Mouse (Mus musculus): ENCODE measurements around the gene Lztfl1.
"Not testable (repeated sequence)": the region's sequence is repeated elsewhere in the genome, so short reads cannot be mapped to it uniquely, and the experiment has no call there.

The Lztfl1 gene

DNA sequence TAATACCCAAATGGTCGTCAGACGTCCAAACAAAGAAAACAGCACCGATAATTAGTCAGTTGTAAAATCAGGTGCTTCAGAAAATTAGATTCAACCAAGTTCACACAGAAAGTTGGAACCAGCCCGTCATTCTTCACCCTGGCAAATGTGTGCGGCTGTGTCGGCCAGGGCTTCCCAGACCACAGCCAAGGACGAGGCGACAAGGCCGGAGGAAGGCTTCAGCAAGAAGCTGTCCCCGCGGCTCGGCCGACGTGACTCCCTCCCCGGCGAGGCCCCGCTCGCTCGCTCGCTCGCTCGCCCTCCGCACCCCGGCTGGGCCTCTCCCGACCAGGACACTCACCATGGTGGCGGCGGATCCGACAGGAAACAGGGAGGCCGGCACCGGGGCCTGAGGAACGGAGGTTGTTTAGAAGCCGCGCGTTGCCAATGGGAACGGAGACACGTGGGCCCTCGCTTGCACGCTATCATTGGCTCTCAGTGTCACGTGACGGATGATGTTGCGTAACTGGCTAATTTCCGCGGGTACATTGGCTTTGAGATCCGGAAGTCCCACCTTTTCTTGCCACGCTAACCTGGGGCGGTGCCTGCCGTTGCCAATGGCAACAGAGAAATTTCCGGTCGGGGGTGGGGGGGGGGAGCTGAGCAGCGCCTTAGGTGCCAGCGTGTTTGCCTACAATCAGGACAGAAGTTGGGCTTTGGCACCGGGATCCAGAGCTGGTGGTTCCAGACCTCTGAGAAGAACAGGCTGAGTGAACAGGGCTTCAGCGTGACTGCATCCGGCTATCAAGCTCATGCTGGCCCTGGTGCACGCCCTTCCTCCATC lies at the start of gene Lztfl1:
Lztfl1 (minus strand) TSS at position 512 of the 823 bp plus-strand sequence.
- DNase-seq = peak; percentile 93

DNA sequence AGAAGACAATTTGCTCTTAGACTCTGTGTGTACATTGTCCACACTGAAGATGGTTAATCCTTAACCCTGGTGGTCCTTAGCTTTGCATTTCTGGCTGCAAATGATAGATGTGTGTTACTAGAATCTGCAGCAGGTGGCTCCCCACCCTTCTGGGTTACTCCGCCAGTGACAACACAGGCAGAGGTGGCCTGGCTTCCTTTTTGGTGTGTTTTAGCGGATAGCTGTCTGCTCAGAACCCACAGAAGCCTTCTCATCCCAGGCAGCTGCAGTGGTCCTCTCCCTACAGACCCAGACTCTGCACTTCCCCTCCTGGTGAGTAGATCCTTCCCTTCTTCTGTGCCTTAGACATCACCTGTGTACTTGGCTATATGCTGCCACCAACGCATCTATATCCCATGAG lies 49.5 kb upstream of the Lztfl1 start:
- peak; percentile 75 for DNase-seq

DNA sequence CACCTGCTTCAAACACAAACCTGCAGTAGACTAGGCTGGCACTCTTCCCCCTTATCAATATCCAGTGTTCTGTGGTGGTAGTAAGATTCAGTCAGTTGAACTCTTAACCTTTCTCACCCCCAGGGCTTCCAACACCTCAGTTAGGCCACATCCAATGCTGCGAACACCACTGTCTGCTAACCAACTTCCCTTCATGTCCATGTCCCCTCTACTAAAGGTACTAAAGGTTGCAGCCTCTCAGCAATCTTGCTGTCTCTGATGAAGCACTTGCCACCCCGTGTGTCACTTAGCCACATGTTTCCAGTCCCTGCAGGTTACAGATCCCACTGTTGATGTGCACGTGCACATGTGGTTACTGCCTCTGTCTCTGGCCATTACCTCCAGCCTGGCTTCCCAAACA lies 46.3 kb upstream of the Lztfl1 start:
- DNase-seq = peak; percentile 56

DNA sequence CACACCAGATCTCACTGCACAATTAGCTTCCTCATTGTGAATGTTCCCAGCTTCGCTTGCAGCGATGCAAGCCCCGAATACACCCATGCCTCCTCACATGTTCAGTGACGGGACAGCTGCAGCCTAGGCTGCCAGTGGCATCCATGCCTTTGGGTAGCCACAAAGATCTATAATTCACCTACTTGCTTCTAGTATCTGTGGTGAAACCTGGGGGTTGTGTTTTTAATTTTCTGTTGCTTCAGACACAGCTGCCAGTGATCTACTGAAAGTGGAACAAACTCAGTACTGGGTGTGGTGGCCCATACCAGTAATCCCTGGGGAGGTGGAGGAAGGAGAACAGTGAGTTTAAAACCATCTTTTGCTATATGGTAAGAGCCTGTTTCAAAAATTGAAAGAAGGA lies 45.4 kb upstream of the Lztfl1 start:
- DNase-seq = peak; percentile 66

DNA sequence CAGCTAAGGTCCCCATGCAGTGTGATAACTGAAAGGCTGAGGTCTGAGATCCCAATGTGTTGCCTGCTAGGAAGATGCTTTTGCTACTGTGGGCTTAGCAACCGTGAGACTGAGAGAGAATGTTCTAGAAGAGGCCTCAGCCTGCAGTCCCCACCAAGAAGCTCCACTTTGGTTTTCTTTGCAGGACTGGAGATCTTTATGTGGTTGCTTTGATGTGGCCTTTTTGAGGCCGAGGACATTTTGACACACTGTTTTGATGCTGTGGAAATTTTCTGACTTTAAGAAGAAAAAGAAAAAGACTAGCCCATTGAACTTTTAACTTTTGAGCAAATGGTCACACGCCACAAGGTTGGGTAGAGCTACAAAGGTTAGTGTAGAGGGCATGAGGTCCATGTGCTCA lies 43.3 kb upstream of the Lztfl1 start:
- DNase-seq = peak; percentile 20

DNA sequence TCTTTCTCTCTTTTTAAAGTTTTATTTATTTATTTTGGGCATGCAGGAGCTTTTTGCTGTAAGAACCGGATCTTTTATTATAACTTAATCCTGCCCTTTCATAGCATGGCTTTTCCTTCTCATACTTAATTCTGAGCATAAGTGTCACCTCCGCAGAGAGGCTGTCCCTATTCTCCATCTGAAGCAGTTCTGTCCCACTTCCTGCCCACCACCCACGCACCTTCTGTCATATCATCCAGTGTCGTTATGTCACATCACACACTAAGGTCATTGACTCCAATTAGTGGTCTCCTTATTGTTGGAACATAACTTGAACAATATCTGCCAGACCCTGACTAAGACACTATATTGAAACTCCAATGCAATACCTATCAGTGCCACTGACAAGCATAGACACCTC lies 41.1 kb upstream of the Lztfl1 start:
- peak; percentile 58 for DNase-seq

DNA sequence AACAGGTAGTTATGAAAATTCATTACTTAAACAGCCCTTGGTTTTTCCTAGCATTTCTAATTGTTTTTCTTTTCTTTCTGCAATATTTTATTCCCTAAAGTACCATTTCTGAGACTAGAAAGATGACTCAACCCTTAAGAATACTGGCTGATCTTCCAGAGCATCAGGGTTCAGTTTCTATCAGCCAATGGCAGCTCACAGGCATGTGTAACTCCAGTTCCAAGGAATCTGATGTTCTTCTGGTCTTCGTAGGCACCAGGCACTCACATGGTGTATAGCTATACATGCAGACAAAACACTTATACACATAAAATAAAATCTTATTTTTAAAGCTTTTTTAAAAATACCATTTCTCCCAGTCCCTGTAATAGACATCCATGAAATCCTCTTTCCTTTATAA lies 40.7 kb upstream of the Lztfl1 start:
- peak; percentile 11 for DNase-seq

DNA sequence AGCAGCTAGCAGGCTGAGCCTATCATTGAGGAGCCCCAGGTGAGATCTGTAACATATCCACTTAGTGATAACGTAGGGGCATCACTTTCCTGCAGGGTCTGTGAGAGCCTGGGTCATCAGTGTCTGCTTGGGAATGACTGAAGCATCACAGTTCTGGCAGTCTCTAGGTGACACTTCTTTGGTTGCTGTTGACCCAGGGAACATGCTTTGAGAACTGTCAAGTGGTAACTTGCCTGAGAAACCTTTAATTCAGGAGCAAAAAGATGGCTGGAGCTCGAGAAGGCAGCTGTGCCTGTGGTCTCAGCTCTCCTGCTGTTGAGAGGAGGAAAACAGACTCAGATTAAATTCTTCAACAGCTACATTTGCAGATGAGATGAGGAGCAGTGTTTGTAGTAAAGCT lies 39.8 kb upstream of the Lztfl1 start:
- DNase-seq = peak; percentile 56

DNA sequence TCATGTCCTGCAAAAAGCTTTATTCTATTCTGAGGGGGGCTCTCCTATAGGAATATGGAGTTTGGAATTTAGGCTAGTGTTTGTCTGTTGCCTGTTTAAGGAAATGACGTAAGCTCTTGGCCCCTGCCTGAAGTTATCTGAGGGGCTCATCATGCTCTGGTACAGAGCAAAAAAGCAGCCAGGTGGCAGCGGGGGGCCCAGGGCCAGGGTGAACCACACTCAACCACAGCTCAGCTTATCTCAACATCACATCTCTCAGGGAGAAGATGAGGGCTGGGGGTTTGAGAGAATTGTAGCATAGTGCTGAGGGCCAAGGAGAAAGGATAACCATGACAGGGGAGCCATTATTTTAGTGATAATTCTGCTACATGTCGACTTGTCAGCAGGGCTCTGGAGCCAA lies 39.3 kb upstream of the Lztfl1 start:
- peak; percentile 87 for DNase-seq

DNA sequence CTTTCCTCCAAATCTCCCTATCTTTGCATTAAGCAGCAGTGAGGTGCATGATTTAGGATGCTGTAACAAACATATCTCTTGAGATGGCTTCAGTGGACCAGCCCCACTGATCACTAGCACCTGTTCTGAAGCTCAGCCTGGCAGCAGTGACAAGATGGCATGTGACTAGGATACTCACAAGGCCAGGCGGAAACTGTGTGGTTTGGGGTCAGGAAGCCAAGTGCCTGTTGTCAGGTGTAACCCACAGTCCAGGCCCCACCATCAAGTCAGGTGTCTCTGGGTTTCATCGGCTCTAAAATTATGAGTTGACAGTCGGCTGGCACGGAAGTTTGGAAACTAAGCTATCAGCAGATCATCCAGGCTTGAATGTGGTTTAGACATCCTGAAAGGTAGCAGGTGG lies 36.8 kb upstream of the Lztfl1 start:
- DNase-seq = peak; percentile 81

DNA sequence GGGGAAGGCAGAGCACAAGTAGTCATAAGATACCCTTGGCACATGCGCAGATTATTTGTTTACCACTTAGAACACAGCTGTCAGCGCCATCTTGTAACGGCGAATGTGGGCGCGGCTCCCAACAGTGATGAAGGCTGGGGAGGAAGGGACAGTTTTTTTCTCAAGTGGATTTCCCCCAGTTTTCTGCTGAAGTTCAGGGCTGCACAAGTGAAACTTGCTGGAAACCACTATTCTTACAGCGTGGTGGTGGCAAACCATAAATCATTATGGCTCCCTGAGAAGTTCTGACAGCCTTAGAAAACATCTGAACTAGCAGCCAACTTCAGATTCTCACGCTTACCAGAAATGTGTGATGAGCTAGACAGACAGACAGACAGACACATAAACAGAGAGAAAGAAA lies 32.2 kb upstream of the Lztfl1 start:
- DNase-seq = not testable (repeated sequence)

DNA sequence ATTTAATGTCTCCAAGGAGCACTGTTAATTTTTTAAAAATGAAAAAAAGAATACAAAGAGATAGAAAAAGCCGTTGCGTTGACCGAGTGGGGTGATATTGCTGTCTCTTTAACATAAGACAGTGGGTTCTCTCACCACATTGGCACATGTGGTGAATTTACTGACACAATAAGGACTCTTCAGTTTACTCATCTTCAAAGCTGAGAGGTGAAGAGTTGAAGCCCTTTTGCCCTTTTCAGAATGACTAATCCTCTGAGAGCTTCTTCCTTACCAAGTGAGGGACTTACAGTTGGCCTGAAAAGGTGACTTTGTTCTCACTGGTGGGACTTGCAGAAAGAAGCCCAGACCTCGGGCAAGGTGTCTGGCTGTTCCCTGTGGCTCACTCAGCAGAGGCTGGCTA lies 23.3 kb upstream of the Lztfl1 start:
- DNase-seq = no peak

DNA sequence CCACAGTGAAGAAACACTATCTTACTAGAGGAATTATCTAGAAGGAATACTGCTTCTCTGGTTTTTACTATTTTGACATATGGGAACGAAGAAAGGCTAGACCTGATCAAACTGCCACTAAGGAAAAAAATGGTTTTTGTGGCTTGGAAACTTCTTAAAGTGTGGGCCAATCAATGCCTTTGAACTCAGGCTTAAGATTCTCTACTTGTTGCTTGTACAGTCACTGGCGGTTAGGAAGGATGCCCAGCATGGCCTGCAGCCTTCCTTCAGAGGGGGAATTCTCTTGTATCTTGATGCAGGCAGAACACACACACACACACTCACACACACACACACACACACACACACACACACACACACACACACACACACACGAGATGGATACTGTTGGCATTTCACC lies 16.6 kb upstream of the Lztfl1 start:
- DNase-seq = no peak

DNA sequence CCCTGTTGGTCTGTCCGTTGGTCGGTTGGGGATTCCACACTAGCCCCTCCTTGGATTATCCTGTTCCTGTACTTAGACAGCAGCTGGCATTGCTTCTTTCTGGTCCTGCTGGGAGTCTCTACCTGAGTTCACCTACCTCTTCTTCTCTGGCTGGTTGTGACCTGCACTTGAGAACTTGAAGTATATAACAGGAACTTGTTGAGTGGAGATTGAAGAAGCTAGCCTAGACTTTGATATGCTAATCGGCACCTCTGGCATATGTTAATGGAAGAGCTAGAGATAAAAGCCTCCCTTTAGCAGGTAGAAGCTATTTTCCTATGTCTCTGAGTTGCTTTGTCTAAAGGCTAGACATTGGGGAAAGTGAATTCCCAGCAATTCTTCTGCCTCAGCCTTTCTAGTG lies 13.8 kb upstream of the Lztfl1 start:
- no peak for DNase-seq

DNA sequence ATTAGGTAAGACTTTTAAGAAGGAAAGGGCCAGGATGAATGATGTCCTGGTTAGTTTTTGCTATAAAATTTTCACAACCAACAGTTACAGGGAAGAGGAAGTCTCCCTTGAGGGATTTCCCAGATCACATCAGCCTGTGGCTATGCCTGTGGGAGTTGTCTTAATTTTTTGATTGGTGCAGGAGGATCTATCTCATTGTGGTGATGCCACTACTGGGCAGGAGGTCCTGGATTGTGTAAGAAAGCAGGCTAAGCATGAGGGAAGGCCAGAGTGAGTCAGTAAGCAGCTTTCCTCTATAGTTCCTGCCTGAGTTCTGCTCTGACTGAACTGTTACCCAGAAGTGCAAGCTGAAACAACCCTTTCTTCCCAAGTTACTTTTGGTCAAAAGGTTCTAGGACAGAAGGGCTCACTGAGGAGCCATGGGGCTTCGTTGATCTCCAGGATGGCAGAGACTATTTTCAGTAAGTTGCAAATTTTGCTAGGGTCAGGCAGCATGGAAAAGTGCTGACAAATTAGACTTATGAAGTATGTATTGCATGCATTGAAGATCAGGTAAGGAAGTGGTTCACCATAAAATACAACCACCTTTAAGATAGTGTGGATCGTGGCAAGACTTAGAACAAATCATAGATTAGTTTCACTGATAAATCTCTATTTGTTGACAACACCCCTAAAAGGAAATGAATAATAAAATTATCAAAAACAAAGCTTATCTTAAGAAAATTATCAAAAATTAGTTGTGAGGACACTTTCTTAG lies 5.4 kb upstream of the Lztfl1 start:
- no peak for DNase-seq

DNA sequence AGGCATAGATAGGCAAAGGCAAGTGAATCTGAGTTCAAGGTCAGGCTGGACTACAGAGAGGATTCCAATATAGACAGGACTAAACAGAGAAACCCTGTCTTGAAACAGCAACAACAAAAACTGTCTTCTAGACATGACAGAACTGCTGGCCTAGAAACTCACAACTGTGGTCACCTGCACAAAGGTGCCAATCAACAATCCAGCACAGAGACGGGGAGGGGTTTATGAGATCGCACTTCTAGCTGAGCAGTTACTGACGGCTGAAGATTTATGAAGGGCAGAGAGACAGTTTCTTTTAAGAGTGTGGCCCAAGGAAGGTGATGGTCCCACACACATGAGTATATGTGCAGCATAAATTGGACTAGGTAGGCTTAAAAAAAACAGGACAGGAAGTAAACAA lies 1.2 kb downstream of the Lztfl1 start:
- DNase-seq = no peak

DNA sequence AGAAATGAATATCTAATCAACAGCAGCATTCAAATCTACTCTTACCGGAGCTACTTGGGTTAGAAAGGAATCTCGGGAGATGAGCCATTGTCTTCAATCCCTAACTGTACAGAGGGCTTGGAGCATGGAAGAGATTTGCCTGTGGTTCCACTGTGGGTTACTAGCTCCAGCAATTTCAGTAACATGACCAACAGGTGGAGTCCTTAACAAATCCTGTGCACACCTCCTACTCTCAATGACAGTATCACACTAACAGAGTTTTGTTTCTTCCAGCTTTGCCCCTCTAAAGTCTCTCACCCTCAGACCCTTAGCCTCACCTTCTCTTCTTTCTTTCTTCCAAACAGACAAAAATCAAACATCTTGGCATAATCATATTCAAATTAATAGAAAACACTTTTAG lies 4.4 kb downstream of the Lztfl1 start:
- no peak for DNase-seq

DNA sequence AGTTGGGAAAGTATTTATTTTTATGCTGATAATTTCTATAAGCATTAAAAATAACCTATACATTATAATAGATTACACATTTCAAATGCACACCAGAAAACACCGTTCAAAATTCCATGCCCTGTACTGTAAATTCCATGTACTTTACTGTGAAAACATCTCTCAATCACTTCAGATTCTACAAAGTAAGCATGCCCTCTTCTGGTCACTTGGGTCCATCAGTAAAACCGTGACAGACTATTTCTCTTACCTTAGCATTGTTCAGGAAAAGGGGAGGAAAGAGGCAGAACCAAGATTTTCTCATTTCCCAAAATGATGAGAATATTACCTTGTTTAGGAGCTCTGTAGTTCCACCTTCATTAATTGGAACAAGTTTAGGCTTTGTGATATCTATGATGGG lies 8.3 kb downstream of the Lztfl1 start:
- no peak for DNase-seq

DNA sequence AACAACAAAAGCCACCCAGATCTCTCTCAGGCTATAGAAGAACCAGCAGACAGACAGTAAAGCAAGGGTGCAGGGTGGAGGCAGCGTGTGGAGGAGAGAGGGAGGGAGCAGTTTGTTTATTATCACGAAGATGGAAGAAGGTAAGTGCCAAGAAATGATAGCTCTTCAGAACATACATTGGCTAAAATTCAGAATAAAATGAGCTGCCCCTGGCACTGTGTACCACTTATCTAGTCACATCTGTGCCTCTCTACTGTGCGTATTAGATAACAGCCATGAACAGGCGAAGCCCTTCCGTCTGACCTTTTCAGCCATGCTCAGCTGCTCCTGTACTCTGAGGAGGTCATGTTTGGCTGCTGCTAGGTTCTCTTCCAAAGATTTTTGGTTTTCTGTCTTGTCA lies 15.7 kb downstream of the Lztfl1 start:
- DNase-seq = no peak

DNA sequence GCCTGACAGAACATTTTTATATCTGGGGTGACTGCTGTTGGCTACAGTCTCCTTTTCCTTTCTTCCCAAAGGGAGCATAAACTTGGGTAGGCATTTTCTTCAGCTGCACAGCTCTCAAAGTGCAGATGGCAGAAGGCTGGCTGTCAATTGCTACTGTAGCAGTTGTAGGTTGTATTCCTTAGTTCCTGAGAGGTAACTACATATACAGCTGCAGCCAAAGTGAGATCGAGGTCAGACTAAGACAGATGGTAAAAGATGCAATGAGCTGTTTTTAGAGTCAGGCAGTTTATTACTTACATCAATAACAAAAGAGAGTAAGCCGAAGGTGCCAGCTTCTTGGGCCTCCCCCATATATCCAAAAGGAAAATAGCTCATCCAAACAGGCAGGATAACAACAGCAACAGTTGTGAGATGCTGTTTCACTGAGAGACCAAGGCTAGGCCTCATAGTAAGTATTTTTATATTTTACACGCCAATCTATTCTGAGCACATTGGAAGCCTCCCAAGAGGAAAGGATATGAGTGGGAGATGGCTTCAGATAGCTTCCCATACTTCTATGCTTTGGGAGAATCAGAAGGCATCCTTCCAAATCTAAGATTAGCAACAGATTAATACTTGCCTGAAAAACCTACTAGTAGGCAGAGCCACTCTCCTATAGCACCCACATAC lies 21.7 kb downstream of the Lztfl1 start:
- DNase-seq = no peak

DNA sequence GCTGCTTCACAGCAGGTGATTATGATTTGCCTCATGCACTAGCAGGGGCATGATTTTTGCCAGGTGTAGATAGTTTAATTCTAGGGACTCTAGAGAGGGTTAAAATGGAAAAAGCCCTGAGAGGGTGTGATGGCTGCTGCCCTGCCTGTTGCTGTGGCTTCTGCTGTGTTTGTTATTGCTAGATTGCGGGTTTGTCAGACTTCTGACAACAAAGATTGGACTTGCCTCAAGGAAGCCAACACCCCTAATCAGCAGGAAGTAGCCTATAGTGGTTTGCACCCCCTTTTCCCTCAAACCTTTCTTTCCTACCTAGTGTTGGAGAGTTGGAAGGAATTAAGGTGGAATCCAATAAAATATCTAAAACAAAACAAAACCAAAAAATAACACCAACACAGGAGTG lies 29.3 kb downstream of the Lztfl1 start:
- DNase-seq = no peak

DNA sequence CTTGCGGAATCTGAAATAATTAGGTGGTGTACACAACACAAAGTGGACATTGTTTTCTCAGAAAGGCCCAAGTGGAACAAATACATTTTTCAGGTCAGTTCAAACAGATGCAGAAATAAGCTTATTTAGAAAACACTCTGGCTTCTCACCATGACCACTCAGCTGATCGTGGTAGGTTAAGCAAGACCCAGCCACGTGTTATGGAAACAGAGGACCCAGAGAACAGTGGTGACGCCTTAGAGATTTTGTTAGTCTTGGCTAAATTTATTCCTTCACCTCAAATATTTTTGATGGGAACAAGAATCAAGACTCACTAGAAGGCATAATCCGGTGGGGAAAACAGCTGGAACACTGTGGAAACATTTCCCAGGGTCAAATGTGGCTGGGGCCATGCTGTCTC lies 31.3 kb downstream of the Lztfl1 start:
- DNase-seq = no peak

DNA sequence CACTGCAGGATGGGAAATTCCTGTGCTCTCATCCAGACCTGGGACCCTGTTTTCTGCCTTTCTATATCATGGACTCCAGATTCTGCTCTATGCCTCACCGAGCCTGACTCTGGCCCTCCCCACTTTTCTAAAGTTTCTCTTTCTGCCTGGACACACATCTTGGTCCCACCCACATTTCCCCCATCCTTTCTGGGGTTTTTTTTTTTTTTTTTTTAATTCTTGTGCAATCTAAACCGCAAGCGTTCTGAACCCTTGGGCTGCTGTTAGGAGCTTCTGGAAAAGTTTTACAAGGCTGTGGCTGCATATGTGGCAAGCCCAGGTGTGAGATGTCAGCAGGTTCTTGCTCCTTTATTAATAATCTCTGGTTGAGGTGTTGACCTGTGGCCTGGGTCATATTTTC lies 33.8 kb downstream of the Lztfl1 start:
- no peak for DNase-seq

DNA sequence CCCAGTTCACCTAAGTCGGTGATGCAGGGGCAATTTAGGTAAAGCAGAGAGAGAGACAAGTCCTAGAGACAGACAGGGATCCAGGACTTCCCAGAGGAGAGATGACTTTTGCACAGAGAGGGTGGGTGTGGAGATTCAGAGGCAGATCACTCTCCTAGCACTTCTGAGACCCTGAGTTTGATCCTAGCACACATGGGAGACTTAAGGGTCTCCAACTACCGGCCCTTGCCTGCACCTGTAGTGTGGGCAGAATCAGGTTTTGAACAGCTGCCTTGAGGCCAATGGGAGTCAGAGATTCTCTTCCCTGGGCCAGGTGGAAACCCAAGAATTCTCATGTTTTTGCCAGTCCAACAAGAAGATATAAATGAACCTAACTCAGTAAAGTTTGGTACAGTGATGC lies 38.3 kb downstream of the Lztfl1 start:
- DNase-seq = no peak
